Mouse (Mus musculus): Measurements from ENCODE around the gene Cd70. TPM values are rescaled to one million over a fixed set of nuclear protein-coding genes. Genes with fewer than 3 reads are reported as not detected.

The Cd70 gene
- polyA plus RNA-seq, 1 experiment from 2014 or later: not detected

GRCm38 (mm10) chr17:57131793-57132192 is 17.8 kb downstream of the Cd70 start:
- H3K9me3 ChIP-seq (replicated peaks): no peaks in the 10 kb centered on the region
- no peak overlapping the region for H3K4me2 ChIP-seq
- H3K27me3 ChIP-seq (replicated peaks): no peaks in the 10 kb centered on the region; the same call in 1 of the 2 replicates
- no peaks in the 10 kb centered on the region for H3K36me3 ChIP-seq
- no peak overlapping the region for H3K27ac ChIP-seq
- no peak overlapping the region for H3K4me3 ChIP-seq
- peaks cover 29% of the 10 kb centered on the region for H3K4me1 ChIP-seq
- H3K9ac ChIP-seq: no peak overlapping the region
- peak; percentile 60; the same call in 1 of the 2 replicates for ATAC-seq
- WGBS (ENCODE audit: insufficient replicate concordance): 52% methylated on average over 1 of the region's 1 CpGs

GRCm38 (mm10) chr17:57125853-57126622 is 23.5 kb downstream of the Cd70 start:
- peak; percentile 47; the same call in 1 of the 2 replicates for ATAC-seq
- Histone ChIP-seq H3K36me3 (no peaks in the 10 kb centered on the region), H3K4me2 (no peak overlapping the region), H3K27me3 (replicated peaks) (peaks cover 8% of the 10 kb centered on the region), H3K9ac (no peak overlapping the region), H3K9me3 (replicated peaks) (no peaks in the 10 kb centered on the region), H3K4me3 (no peak overlapping the region), H3K4me1 (peaks cover 13% of the 10 kb centered on the region), H3K27ac (no peak overlapping the region)
- WGBS (ENCODE audit: insufficient replicate concordance): 48% methylated on average over 3 of the region's 3 CpGs

GRCm38 (mm10) chr17:57124792-57125191 is 24.8 kb downstream of the Cd70 start:
- peaks cover 8% of the 10 kb centered on the region for H3K27me3 ChIP-seq (replicated peaks)
- H3K4me2 ChIP-seq: no peak overlapping the region
- peaks cover 6% of the 10 kb centered on the region; the same call in 1 of the 2 replicates for H3K4me1 ChIP-seq
- no peaks in the 10 kb centered on the region for H3K9me3 ChIP-seq (replicated peaks)
- H3K36me3 ChIP-seq: no peaks in the 10 kb centered on the region
- 55% methylated on average over 4 of the region's 4 CpGs for WGBS (ENCODE audit: insufficient replicate concordance)
- H3K9ac ChIP-seq: no peak overlapping the region
- ATAC-seq: no peak
- no peak overlapping the region for H3K27ac ChIP-seq
- H3K4me3 ChIP-seq: no peak overlapping the region

GRCm38 (mm10) chr17:57123192-57124118 is 26.1 kb downstream of the Cd70 start:
- ATAC-seq: no peak
- Histone ChIP-seq H3K4me3 (no peak overlapping the region), H3K4me2 (no peak overlapping the region), H3K9me3 (replicated peaks) (no peaks in the 10 kb centered on the region), H3K36me3 (no peaks in the 10 kb centered on the region), H3K27ac (no peak overlapping the region), H3K9ac (no peak overlapping the region), H3K4me1 (peaks cover 18% of the 10 kb centered on the region), H3K27me3 (replicated peaks) (peaks cover 8% of the 10 kb centered on the region)
- 73% methylated on average over 11 of the region's 11 CpGs for WGBS (ENCODE audit: insufficient replicate concordance)

GRCm38 (mm10) chr17:57121856-57122255 is 27.7 kb downstream of the Cd70 start:
- whole genome bisulfite sequencing (ENCODE audit: insufficient replicate concordance): 69% methylated on average over 2 of the region's 2 CpGs
- H3K4me1 ChIP-seq: peaks cover 24% of the 10 kb centered on the region
- no peaks in the 10 kb centered on the region for H3K36me3 ChIP-seq
- no peak overlapping the region for H3K4me3 ChIP-seq
- peaks cover 20% of the 10 kb centered on the region; the same call in 1 of the 2 replicates for H3K27me3 ChIP-seq (replicated peaks)
- no peaks in the 10 kb centered on the region for H3K9me3 ChIP-seq (replicated peaks)
- H3K27ac ChIP-seq: no peak overlapping the region
- no peak overlapping the region for H3K4me2 ChIP-seq
- no peak for ATAC-seq
- no peak overlapping the region for H3K9ac ChIP-seq

GRCm38 (mm10) chr17:57118524-57119349 is 30.8 kb downstream of the Cd70 start:
- WGBS (ENCODE audit: insufficient replicate concordance): 3% methylated on average over 11 of the region's 11 CpGs
- peak; percentile 87 for ATAC-seq
- H3K9me3 ChIP-seq (replicated peaks): no peaks in the 10 kb centered on the region
- peaks cover 31% of the 10 kb centered on the region for H3K27me3 ChIP-seq (replicated peaks)
- peaks cover 18% of the 10 kb centered on the region for H3K4me1 ChIP-seq
- H3K9ac ChIP-seq: no peak overlapping the region
- no peaks in the 10 kb centered on the region for H3K36me3 ChIP-seq
- H3K4me3 ChIP-seq: no peak overlapping the region
- no peak overlapping the region for H3K27ac ChIP-seq
- peak overlapping the region; percentile 43 for H3K4me2 ChIP-seq

- Histone ChIP-seq H3K27me3 (replicated peaks) (peaks cover 34% of the 10 kb centered on the region), H3K27ac (no peak overlapping the region), H3K9me3 (replicated peaks) (no peaks in the 10 kb centered on the region), H3K4me3 (no peak overlapping the region), H3K9ac (no peak overlapping the region), H3K4me1 (peaks cover 18% of the 10 kb centered on the region), H3K4me2 (no peak overlapping the region), H3K36me3 (no peaks in the 10 kb centered on the region)
- no peak for ATAC-seq
- WGBS (ENCODE audit: insufficient replicate concordance): 56% methylated on average over 2 of the region's 2 CpGs
Measured at GRCm38 (mm10) chr17:57116801-57117200, 32.8 kb downstream of the Cd70 start.

GRCm38 (mm10) chr17:57112768-57113474 is 36.7 kb downstream of the Cd70 start:
- Histone ChIP-seq H3K9ac (no peak overlapping the region), H3K4me1 (peaks cover 5% of the 10 kb centered on the region; the same call in 1 of the 2 replicates), H3K9me3 (replicated peaks) (no peaks in the 10 kb centered on the region), H3K36me3 (no peaks in the 10 kb centered on the region), H3K27ac (no peak overlapping the region), H3K4me2 (no peak overlapping the region), H3K4me3 (no peak overlapping the region), H3K27me3 (replicated peaks) (peaks cover 34% of the 10 kb centered on the region)
- 58% methylated on average over 10 of the region's 10 CpGs for WGBS (ENCODE audit: insufficient replicate concordance)
- no peak for ATAC-seq

GRCm38 (mm10) chr17:57110005-57110404 is 39.6 kb downstream of the Cd70 start:
- Histone ChIP-seq H3K36me3 (no peaks in the 10 kb centered on the region), H3K4me3 (no peak overlapping the region), H3K4me2 (no peak overlapping the region), H3K27ac (no peak overlapping the region), H3K9me3 (replicated peaks) (no peaks in the 10 kb centered on the region), H3K27me3 (replicated peaks) (peaks cover 40% of the 10 kb centered on the region), H3K4me1 (peaks cover 22% of the 10 kb centered on the region), H3K9ac (no peak overlapping the region)
- 39% methylated on average over 1 of the region's 1 CpGs for WGBS (ENCODE audit: insufficient replicate concordance)
- ATAC-seq: no peak

GRCm38 (mm10) chr17:57108666-57109171 is 40.9 kb downstream of the Cd70 start:
- 30% methylated on average over 5 of the region's 5 CpGs for WGBS (ENCODE audit: insufficient replicate concordance)
- peaks cover 42% of the 10 kb centered on the region for H3K27me3 ChIP-seq (replicated peaks)
- no peak overlapping the region for H3K4me3 ChIP-seq

More at GRCm38 (mm10) chr17:57108666-57109171, 40.9 kb downstream of the Cd70 start:
- Histone ChIP-seq H3K27ac (no peak overlapping the region), H3K36me3 (no peaks in the 10 kb centered on the region), H3K9me3 (replicated peaks) (no peaks in the 10 kb centered on the region), H3K4me2 (no peak overlapping the region), H3K9ac (no peak overlapping the region), H3K4me1 (peaks cover 32% of the 10 kb centered on the region)
- no peak for ATAC-seq

Measured in liver, embryonic 12.5 days (tissue).